In genomic region chr8:124921369-124922279, GRCm38 (mm10) we compare ENCODE assay signal across 1 mouse cellular context.
TF ChIP-seq lines count a peak whose summit lies in the region.

No protein-coding gene starts in this region.

TF ChIP-seq in MEL, 35 proteins besides CTCF, POLR2A, EP300 and RAD21 (continued from another document):
- TF ChIP-seq CHD2 (IDR thresholded peaks at IDR 0.05; ENCODE audit: low read length) (no peak), KAT2A (conservative IDR thresholded peaks at IDR 0.05; ENCODE audit: low read depth, low read length) (no peak), MAFK (IDR thresholded peaks at IDR 0.05; ENCODE audit: borderline replicate concordance, low read depth, low read length) (0 out of 2 replicates have a peak, but pooled peaks have one; percentile 6), MAX (IDR thresholded peaks at IDR 0.05; ENCODE audit: low read length) (no peak), JUND (IDR thresholded peaks at IDR 0.05; ENCODE audit: low read depth, low read length) (no peak), UBTF (IDR thresholded peaks at IDR 0.05; ENCODE audit: borderline replicate concordance, insufficient read depth, low read depth, low read length) (no peak), ZMIZ1 (IDR thresholded peaks at IDR 0.05; ENCODE audit: low read depth, low read length) (no peak), RCOR1 (IDR thresholded peaks at IDR 0.05; ENCODE audit: low read depth, low read length) (peak; percentile 97), USF1 (IDR thresholded peaks at IDR 0.05; ENCODE audit: low read depth, low read length) (no peak), TAL1 (IDR thresholded peaks at IDR 0.05; ENCODE audit: low read length) (no peak; the same call in 1 of the 2 replicates), NELFE (IDR thresholded peaks at IDR 0.05; ENCODE audit: low read depth, low read length) (no peak), ELF1 (IDR thresholded peaks at IDR 0.05; ENCODE audit: low read depth, low read length) (no peak), MYB (IDR thresholded peaks at IDR 0.05; ENCODE audit: low read depth, low read length) (no peak)
TF ChIP-seq in MEL: peak in this region for 9.
